Mouse (Mus musculus) CD4-positive helper T cell, adult 2 months (primary cell): ENCODE measurements around the gene Fgf12.

Source experiments
- DNase-seq: peaks from one replicate; pipeline ENCODE4 v3.0.0-alpha.2; 2012; ENCODE audit warnings: low read depth, missing footprints, low spot score

Fgf12 gene

DNA sequence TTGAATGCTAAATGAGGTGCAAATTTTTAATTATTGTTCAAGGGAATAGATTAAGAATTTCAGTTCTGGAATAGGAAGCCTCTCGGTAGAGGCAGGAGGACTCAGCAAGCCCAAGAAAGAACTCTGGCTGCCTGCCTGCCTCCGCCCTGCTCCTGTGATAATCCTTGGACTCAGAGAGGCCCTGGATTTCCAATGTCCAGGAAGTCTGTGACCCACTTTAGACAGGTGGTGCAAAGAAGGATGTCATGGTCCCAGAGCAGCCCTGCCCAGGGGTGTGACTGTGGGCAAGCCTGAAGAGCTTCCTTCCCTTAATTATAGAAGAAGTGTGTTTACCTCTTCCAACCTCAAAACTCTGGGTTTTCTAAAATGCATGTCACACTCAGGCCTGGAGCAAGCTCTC, 273.8 kb downstream of the Fgf12 start:
- DNase-seq = no peak

DNA sequence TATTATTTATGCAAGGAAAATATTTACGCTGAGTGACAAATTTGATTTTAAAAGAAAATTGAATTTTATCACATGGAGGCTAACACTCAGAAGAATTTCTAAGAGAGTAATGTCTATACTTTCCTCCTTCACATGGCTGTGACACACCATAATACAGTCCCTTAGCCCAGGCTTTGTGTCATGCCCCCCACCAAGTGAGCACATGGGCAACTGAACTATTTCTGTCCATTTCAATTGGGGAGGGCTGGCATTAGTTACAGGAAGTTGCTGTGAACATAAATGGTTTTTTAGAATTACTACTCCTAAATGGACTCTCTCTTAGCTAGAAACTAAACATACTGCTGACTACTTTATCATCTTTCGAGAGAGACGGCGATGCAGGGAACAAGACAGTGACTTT, 276.2 kb downstream of the Fgf12 start:
- no peak for DNase-seq

DNA sequence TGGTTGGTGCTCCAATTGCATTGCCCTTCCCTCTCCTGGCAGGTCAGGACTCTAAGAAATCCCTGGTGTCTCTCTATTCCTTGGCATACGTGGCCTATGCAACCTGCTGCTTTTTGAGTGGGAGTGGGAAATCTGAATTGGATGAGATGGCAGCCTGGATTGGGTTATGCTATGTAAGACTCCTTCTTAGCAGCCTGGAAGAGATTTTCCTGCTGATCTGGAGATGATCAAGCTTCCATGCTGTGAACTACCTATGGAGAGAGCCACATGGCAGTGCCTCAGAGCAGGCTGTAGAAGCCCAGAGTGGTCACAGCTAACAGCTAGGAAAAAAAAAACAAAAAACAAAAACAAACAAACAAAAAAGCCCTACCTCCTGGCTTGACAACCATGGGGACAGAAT, 277.3 kb downstream of the Fgf12 start:
- no peak for DNase-seq

DNA sequence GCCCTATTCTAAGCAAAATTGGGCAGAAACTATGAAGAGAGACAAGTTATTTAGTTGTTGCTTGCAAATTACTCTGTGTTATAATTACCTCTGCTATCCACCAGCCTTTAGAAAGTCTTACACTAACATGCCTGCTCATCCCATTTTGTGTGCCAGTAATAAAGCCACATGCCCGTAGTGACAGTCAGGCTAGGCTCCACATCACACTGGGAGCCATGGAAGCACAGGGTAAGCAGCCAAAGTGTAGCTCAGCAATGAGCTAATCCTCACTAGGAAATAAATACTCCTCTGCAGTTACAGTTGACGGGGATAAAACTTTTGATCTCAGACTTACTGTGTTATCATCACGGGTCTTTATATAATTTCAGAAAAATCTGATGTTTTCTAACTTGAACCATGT, 298.0 kb downstream of the Fgf12 start:
- DNase-seq = no peak

DNA sequence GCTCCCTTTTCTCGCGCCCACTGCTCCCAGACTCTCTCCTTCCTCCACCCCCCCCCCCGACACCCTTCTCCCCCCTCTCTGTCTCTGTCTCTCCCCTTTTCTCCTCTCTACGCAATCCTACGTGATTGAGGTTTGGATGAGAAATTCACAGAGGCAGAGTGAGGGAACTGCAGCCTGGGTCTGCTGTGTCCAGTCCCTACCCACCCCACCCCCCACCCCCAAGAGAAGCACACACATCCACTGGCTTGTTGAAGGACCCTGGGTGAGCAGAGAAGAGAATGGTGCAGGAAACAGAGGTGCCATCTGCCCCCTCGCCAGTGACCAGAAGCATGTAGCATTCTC, 305.8 kb downstream of the Fgf12 start:
- DNase-seq = no peak

DNA sequence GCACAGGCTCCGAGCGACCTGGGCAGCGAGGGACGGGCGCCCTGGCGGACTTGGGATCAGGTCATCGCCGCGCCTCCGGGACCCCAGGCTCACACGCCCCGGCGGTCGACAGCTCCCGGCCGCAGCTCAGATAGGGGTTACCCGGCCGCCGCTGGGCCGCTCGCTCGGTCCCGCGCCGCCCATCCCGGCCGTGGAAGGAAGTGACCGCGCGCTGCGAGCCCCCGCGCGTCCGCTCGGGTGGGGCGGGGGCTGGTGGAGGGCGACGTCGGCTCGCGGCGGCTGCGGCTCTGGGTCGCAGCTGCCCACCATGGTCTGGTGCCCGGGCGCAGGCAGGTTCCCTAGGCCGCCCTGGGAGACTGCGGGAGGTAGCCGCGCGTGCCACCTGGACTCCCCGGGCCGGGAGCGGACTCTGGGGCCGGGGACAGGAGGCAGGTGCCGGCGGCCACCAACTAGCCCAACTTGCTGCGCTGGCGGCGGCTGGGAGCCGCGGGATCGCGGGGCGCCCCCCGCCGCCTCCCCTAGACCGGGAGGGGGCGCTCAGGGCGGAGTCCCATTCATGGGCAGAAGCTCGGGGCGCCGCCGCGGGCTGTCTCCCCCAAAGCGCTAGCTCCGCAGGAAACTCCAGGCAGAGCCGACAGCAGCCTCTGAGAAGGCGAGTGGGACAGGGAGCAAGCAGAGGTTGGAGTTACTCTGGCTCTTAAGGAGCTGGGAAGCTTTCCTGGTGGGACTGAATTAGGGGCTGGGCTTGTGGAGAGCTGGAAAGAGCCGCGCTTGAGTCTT, 306.3 kb downstream of the Fgf12 start:
- DNase-seq = no peak

DNA sequence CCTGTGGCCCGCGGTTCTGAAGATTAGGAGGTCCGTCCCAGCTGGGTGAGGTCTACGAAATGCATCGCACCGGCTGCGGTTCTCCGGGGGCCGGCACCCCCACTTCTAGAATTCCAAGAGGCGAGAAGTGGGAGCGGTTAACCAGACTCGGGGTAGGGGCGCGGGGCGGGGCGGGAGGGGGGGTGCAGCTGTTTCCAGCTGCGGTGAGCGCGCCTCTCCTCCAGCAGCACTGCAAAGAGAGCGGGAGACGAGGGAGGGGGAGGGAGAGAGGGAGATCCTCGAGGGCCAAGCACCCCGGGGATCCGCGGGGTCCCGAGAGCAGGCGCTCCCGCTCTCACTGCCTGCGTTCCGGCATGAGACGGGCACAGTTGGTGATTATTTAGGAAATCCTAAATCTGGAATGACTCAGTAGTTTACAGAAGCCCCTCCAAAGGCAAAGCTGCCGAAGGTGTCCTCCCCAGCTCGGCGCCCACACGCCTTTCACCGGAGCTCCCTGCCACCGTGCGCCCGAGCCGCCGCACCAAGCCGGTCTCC, 307.0 kb downstream of the Fgf12 start:
- no peak for DNase-seq

DNA sequence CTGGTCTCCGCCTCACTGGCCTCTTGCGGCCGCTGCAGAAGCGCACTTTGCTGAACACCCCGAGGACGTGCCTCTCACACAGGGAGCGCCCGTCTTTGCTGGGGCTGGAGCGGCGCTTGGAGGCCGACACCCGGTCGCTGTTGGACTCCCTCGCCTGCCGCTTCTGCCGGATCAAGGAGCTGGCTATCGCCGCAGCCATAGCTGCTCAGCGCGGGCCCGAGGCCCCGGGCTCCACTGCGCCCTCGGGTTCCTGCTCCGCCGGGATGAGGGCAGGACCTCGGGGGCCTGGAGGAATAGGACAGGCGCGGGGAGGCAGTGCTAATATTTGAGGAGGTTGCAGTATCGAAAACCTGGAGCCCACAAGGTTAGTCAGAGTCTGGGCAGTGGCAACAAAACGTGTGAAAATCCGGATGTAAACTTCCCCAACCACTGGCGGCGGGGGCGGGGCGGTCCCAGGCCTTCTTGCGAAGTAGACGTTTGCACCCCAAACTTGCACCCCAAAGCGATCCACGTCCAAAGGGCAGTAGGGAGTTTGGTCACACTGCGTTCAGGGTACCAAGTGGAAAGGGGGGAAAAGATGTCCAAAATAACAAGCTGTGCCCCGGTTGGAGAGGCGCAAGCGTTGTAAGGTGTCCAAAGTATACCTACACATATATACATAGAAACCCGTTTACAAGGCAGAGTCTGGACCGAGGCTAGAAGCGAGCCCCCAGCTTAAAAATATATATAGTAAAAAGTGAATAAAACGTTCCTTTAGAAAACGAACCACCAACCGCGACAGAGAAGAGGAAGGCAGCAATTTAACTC, 307.7 kb downstream of the Fgf12 start:
- no peak for DNase-seq

DNA sequence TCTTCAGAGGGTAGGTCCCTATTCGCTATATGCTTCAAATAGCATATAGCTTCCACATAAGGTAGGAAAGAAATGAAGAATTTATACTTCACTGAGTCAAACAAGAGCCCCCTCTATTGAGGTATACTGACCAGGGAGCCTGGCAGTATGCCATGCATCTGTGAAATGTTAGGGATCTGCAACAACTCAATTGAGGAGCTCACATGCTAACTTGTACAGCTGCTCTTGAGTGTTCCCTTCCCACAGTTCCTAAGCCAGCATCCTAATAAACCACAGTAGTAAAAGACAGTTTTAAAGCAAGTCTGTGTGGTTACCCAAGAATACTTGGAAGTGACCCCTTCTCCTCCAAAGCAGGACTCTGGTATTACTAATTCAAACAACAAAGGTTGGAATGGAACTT, 331.3 kb downstream of the Fgf12 start:
- no peak for DNase-seq

DNA sequence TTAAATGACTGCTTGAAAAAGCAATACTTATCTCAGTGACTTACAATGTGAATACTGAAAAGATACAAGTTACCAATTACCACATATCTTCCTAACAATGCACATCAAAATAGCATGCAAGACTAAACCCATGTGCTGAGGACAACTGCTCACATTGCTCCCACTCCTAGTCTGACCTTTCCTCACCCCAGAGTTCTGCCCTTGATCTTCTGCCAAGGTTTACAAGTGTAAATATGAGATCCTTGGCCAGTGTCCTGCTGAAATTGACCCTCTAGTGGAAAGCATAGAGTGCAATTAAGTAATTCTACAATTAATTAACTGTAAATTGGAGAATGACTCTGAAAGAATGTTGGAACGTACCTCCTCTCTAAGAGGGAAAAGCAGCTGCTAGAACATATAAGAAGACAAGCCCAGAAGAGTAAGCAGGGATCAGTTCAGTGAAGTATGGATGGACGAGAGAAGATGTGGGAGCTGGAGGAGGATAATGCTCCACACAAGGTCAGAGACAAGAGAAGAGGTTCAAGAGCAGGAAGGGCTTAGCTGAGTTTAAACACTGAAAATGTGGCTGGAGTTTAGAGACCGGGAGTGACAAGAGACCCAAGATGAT, 333.1 kb downstream of the Fgf12 start:
- no peak for DNase-seq

DNA sequence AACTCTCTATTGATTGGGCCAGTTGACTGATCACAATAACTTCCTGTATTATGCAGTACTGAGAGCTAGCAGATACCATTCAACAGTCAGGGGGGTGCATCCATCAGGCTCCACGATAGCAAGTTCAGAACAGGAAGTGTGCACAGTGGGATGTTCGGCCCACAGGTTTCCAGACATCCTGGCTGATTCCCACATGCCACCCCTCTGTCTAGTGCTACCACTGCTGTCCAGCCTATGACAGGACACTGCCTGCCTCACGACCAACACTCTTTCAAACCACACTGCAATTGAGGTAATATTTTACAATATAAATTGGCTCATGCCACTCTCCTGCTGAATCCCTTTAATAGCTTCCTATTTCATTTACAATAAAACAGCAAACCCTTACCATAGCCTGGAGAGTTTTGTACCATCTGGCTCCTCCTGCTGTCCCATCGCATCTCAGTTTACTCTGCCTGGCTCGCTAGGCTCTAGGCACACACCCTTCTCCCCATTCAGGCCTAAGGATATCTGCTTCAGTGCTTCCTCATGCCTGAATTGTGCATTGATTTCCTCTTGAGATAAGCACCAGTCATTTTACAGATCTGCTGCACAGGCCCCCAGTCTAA, 341.6 kb downstream of the Fgf12 start:
- DNase-seq = no peak

DNA sequence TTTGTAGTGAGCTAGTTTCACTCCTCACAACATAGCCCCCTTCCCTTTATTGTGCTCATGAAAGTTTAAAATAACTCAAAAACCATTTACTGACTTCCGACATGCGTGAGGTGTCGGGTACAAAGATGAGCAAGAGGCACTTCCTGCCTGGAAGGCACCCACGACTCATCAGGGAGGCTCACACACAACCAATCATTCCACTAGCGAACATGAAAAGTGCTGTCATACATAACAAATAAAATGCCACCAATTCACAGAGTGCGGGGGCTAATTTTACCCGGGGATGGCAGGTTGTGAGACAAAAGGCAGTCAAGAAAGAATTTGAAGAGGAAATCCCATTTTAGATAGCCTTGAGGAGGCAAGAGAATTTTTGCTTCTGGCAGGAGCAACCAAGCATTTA, 344.6 kb downstream of the Fgf12 start:
- no peak for DNase-seq

DNA sequence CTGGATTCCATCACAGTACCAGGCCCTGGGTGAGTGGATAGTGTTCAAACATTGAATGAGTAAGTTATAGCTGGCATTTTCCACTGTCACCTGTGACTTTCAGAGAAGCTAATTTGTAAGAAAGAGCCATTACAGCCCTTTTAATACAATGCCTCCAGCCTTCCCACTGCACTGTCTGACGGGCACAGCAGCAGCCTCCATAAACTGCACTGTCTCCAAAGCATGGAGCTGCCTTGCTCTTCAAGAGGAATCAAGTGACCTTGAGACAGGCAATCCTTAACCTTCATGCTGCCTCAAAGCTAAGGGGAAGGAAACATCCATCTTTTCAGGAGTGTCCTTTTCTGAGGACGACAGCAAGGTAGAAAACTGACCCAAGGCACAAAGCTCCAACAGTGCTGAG, 345.0 kb downstream of the Fgf12 start:
- no peak for DNase-seq

DNA sequence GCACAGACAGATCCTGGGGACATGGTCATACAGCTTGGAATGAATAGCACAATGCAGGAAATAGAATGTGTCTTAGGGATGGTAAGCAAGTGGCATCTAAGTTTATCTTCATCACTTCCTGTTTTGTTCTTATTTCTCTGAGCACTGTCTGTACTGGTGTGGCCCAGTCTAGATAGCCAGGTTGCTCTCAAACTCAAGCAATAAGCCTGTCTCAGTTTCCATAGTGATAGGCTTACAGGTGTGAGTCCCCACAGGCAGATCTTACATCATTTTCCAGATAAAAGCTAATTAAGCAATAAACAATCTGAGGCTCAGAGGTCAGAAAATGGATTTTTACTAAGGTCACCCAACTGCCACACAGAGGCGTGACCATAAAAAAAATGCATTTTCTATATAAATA, 348.7 kb downstream of the Fgf12 start:
- no peak for DNase-seq

DNA sequence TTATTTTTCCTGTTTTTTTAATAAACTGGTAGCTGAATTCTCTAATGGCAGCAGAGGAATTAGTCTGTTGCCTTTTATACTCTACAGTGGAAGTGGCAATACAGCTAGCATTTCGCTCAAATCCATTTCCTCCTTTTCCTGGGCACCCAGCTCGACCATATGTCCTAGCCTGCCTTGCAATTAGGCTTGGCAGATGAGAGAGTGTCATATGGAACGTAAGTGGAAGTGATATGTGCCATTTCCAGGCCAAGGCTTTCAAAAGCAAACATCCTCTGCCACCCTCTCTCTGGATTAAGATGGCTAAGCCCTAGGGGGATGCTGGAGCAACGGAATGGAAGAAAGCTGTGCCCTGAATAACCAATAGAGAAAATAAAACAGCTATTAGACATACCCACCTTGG, 350.2 kb downstream of the Fgf12 start:
- no peak for DNase-seq

DNA sequence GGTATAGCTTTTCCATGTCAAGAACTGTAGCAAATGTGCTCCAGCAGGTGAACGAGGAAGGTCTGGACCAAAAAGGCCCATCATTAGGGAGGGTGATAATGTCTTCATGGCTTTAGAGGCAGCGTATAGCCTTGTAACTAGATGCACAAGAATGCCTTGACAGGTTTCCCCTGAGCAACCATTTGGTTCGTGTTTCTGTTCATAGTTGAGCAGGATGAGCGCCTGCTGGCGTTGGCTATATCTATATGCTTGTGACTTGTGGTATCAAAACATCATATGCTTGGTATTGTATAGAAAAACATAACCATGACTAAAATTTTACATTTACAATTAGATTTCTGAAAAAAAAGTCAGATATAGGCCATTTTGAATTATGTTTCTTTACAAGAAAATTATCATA, 361.6 kb downstream of the Fgf12 start:
- no peak for DNase-seq

DNA sequence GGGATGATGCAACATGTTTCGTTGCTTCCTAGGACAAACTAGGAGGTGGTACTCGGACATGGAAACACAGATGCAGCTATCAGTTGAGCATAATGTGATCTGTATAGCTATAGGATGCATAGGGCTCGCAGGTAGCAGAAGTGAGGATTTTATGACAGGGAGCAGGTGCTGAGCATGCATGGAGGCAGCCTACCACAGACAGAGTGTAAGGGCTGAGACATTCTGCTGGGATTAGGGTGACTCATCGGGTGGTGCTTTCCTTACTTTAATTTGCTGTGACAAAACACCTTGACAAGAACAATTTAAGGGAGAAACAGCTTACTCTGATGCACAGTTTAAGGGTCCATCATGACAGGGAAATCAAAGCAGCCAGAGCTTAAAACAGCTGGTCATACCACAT, 363.8 kb downstream of the Fgf12 start:
- no peak for DNase-seq

DNA sequence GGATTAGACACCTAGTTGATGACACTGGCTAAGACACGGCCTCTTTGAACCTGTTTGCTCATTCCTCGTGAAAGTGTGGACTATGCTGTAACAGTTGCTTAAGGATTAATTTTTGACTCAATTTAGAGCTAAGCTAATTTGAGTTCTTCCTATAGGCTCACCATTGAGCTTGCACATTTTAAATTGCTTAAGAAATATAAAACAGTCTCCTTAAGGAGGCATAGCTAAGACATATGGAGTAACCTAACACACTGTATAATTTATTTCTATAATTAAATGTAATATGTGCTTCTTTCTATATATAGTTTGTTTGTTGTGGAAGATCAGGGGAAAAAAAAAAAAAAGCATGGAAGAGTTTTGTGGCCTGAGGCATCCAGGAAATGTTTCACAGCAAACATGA, 378.1 kb downstream of the Fgf12 start:
- DNase-seq = no peak

DNA sequence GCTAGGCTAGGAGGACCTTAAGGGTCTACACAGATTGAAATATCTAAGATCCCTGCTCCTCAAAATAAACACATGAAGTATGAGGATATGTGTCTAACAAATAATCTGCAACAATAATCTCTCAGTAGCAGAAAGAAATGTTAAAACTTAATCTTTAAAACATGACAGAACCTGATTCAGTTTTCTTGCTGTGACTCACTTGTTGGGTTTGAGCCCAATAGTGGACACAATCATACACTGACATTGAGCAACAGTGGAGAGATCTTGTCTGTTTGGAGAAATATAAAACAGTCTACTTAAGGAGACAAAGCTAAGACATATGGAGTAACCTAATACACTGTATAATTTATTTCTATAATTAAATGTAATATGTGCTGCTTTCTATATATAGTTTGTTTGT, 379.6 kb downstream of the Fgf12 start:
- no peak for DNase-seq

DNA sequence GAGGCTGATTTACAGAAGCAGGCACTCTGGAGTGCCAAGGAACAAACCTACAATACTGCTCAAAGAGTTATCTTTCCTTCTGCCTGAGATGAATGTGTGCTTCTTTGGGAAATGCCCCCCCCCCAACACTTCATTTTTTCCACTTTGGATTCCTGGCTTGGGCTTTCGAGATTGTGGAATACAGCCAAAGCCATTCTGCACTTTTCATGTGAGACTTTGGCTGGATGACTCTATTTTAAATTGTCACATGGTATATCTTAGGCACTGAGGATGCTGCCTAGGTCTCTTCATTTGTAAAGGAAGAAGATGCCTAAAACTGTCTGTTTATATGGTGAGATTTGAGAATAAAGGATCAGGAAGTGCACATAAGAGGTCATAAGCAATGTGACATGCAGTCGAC, 402.2 kb downstream of the Fgf12 start:
- DNase-seq = no peak

DNA sequence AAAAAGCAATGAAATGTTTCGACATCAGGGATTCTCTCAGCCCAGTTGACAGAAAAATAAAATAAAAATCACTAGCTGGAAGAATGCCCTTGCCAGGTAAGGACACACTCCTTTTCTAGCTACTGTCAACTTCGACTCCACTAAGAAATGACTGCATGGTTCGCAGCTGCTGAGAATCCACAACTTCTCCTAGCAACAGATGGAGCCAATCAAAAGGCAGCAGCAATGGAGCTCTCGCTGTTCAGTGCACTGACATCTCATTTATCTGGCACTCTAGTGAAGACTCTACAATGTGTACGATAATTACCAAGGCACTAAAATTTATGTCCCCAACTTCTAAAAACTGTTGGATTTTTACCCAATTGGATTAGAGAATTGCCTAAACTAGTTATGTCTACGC, 407.5 kb downstream of the Fgf12 start:
- DNase-seq = no peak

DNA sequence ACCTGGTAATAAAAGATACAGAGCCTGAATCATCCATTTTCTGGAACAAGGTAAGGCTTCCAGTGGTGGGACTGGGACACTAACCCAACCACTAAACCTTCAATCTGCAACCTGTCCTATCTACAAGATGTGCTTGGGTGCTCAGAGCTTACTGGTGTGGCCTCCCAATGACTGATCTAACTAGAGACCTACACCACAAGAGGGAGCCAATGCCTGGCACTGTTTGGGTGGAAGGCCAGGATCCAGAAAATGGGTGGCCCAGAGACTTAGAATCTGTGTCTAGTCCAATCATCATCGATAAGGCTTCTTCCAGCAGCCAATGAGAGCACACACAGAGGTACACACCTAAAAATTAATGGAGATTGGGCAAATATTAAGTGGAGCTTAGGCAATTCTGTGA, 414.9 kb downstream of the Fgf12 start:
- no peak for DNase-seq
